Mouse (Mus musculus) naive thymus-derived CD4-positive, alpha-beta T cell, adult 2 months (primary cell): ENCODE results near the gene Frmd4a.
"Not testable (repeated sequence)": the region's sequence is repeated elsewhere in the genome, so short reads cannot be mapped to it uniquely, and the experiment has no call there.

Source experiments
- DNase-seq: peaks from one replicate; pipeline ENCODE4 v3.0.0-alpha.2; 2011; ENCODE audit warnings: low read depth

Frmd4a gene

DNA sequence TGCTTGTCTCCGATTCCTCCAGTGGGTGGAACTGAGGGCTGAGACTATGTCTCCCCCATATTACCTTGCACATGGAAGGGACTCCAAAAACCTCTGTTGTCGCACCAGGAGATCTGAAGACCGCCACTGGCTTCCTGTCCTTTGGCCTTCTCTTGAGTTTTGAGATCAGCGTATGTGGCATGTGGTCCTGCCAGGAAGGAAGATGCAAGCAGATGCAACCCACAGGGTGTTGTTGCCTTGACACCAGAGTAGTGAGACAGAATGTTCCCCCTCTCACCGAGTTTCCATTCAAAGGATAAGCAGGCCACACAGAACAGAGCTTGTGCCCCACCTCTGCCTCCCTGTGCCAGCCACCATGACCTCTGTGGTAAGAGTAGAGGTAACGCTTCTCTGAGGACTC is 563.1 kb downstream of the Frmd4a start:
- peak; percentile 34 for DNase-seq

- DNase-seq, result no peak
Observed at GRCm38 (mm10) chr2:4582930-4583329, 565.4 kb downstream of the Frmd4a start.

DNA sequence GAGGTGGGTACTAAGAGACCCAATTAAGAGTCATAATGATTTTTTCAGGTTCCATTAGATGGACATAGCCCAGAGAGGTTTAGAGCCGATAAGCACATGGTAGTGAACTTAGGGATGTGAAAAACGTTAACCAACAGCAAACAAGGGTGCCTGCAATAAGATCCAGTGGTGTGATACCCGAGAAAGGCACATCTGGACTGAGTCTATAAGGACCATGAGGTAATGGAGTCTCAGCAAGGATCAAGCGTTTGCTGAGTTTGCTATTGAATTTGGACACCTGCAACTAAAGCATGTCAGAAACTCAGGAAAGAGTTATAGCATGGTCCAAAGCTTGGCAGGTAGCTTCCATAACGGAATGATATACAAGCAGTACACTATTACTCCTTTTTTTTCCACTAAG is 566.7 kb downstream of the Frmd4a start:
- no peak for DNase-seq

- no peak for DNase-seq
Observed at GRCm38 (mm10) chr2:4586245-4586644, 568.7 kb downstream of the Frmd4a start.

DNA sequence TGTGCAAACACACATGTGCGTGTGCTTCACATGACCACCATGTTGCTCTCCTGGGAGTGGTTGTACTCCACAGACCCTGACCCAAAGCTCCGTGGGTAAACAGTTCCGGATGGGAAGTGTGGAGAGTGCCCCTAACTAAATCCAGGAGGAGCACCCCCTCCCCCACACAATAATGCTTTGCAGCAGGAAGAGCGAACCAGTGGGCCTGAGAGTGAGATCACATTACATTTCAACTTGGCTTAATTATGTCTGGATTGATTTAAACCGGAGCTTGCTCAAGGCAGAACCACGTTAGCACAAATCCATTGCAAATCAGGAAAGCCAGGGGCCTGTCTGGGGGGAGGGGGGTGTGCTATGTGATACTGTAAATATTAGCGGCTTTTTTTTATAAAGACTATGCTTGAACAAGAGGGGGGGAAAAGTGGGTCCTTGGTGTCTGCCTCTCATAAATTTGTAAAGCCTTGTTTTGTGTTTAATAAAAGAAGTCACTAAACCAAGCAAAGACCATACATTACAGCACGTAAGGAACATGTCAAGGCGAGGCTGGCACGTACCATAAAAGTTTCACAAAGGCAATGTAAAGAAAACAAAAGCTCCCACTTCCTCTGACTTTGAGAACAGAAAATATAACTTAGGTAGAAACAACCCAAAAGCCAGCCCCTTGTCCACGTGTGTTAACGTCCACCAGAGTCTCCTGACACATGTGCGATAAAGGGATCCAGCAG is 570.3 kb downstream of the Frmd4a start:
- no peak for DNase-seq

GRCm38 (mm10) chr2:4591647-4592046 is 574.1 kb downstream of the Frmd4a start:
- no peak for DNase-seq

GRCm38 (mm10) chr2:4592666-4593065 is 575.1 kb downstream of the Frmd4a start:
- no peak for DNase-seq

- no peak for DNase-seq
Observed at GRCm38 (mm10) chr2:4593433-4593832, 575.9 kb downstream of the Frmd4a start.

DNA sequence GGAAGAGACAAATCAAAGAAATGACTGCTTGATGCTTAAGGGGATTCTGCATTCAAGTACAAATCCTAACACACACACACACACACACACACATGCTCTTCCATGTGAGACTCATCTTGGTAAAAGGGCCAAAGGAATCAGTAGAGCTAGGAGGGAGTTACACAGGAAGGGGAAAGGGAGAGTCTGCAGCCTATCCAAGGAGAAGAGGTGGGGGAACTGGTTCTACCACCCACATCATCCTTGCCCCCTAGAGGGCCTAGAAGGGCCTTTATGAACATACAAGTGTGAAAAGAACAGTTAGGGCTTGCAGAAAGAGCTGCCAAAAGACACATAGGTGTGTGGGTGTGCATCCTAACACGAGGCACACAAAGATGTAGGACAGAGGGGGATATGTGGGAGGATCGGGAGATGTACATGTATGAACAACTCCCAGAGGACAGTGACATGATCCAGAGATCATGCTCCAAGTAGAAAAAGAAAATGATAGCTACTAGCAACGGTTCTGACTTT is 576.4 kb downstream of the Frmd4a start:
- no peak for DNase-seq

- no peak for DNase-seq
Observed at GRCm38 (mm10) chr2:4596992-4597391, 579.5 kb downstream of the Frmd4a start.

DNA sequence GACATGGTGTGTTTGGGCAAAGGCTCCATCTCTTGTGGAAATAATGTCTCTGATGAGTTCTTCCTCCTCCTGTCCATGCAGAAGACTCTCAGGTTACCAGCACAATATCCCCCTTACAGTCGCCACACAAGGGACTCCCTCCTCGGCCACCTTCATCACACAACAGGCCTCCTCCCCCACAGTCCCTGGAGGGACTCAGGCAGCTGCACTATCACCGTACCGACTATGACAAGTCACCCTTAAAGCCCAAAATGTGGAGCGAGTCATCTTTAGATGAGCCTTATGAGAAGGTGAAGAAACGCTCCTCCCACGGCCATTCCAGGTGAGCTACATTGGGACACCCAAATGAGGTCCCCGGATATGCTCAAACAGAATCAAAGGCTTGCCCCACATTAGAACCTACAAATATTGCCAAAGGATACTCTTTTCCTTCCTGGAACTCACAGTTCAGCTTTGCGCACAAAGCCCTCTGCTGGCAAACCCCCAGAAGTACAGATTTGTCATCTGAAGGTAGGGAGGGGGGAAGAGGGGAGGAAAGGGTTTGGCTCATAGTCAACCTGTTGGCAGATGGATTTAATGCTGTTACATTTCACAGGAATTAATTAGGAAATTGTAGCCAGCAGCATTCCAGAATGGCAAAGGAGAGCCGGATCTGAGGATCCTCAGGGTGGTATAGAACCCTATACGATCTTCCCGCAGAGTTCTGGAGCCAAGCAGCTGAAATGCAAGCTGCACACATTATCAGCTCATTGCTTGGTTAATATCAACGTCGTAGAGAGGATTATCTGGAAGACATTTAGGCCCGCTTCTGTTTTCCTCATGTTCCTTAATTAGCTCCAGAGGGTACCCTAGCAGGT is 583.7 kb downstream of the Frmd4a start:
- peak; percentile 52 for DNase-seq

GRCm38 (mm10) chr2:4603361-4603945 is 585.9 kb downstream of the Frmd4a start:
- DNase-seq, result no peak

- DNase-seq, result no peak
Observed at GRCm38 (mm10) chr2:4606559-4606958, 589.0 kb downstream of the Frmd4a start.

DNA sequence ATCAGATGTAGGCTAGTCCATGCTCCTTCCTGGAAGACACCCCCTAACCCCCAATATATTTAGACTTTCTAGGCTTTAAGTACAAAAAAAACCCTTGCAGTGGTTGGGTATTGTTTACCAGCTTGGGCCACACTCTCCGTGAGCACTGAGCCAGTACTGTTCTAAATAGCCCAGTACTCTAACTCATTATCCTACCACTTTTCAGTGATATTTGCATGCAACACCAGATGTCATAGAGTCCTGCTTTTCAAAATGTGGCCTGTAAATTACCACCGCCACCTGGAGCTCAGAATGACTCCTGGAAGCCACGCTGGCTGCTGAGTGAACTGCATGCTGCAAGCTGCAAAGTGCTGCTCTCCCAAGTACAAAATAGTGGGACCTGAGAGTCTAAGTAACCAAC is 590.7 kb downstream of the Frmd4a start:
- no peak for DNase-seq

- no peak for DNase-seq
Observed at GRCm38 (mm10) chr2:4609433-4609832, 591.9 kb downstream of the Frmd4a start.

- DNase-seq, result no peak
Observed at GRCm38 (mm10) chr2:4611295-4611694, 593.8 kb downstream of the Frmd4a start.

DNA sequence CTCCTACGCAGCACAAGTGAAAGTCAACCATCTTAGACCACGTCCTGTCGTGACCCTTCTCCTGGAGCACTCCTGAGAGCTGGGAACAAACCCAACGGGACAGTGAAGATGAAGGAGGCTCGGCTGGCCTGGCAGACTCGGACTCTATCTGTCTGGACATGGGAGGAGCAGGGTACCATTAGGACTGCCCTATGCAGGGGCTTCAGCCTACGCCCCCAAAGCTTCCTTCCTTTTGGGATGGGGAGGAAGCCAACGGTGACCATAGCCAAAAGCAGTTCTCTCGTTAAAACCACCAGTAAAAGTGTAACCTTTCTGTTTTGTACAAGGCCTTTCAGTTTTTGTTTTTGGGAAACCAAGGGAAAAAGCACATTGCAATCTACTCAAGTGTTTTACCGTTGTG is 594.2 kb downstream of the Frmd4a start:
- DNase-seq, result no peak

- DNase-seq, result not testable (repeated sequence)
Observed at GRCm38 (mm10) chr2:4614276-4614929, 596.9 kb downstream of the Frmd4a start.

DNA sequence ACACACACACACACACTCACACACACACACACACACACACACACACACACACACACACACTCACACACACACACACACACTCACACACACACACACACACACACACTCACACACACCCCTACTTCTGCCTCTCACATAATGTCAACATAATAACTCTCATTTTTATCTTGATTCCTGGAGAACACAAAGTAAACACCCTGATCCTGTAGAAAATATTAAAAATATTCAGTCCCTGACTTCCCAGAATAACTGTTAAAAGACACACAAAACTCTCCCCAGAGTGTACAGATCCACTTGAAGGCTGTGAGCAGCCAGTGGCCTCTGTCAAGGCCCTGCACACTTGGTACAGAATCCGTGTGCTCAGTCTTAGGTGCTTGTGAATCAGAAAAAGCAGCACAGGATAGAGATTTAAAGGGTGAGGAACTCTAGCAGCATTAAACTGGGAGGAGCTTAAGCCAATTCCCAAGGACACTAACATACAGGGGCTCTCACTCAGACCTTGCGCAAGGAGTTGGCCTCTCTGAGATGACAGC is 597.6 kb downstream of the Frmd4a start:
- no peak for DNase-seq

- DNase-seq, result no peak
Observed at GRCm38 (mm10) chr2:4616995-4617394, 599.5 kb downstream of the Frmd4a start.

GRCm38 (mm10) chr2:4619126-4619525 is 601.6 kb downstream of the Frmd4a start:
- not testable (repeated sequence) for DNase-seq
